Mouse (Mus musculus): Measurements from ENCODE around the gene Usp29. TPM values are rescaled to one million over a fixed set of nuclear protein-coding genes. Genes with fewer than 3 reads are reported as not detected.
A peak's percentile ranks its signal among the peaks of the same experiment; 100 is the strongest.
"Not testable (repeated sequence)": the region's sequence is repeated elsewhere in the genome, so short reads cannot be mapped to it uniquely, and the experiment has no call there.

Gene Usp29
- total RNA-seq, 1 experiment from 2014 or later: 1.7 TPM

DNA sequence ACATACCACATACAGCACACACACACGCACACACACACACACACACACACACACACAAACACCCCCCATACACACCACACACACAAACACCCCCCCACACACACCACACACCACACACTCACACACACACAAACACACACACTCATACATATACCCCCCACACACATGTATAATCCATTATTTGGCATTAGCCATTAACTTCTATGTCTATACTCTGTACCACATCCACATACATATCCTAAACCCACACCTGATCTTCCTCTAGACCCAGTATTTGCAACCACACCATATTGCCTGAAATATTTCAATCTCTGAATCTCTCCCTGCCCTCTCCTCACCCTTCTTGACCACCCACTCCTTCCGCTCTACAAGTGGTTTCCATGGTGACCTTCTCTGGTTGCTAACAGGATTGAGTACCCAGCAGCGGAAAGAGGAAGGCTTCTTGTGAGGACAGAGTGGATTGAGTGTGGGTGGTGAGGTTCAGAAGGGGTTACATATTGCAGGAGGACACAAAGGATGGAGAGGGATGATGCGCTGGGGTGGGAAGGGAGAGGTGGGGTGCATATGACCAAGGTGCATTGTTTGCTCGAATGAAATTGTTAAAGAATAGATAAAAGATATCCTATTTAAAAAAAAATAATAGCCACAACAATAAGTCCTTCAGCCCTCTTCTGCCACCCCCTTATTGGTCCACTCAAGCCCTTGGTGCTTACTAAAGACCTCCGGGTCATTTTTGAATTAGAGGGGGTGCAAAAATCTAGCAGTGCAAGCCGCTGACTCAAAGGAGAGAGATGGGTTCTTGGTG, 195.8 kb downstream of the Usp29 start:
- no peak for DNase-seq

DNA sequence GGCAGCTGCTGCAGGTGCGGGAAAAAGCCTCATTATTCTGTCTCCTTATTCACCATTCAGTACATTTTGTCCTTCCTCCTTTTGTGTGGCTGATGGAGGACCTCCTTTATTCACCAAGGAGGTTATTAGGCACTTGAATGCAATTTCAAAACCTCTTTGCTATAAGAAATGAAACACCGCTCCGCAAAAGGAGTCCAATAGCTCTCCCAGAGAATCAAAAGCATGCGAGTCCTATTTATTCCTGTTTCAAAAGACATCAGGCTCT, 196.3 kb downstream of the Usp29 start:
- DNase-seq: no peak

DNA sequence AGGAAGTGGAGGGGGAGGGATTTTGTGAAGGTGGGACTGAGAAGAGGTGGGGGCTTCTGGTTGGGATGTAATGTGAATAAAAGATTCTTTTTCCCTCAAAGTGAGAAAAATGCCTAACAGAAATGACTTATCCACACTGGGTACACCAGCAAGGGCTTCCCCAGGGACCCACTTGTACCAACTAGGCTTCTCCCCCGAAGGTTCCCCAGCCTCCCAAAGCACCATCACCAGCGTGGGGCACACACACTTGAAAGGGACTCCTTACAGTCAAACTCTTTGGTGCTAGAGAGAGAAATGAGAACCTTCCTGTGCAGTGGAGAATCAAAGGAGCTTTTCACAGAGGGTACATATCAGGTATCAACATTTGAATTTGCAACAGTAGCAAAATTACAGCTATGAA, 198.9 kb downstream of the Usp29 start:
- no peak for DNase-seq

DNA sequence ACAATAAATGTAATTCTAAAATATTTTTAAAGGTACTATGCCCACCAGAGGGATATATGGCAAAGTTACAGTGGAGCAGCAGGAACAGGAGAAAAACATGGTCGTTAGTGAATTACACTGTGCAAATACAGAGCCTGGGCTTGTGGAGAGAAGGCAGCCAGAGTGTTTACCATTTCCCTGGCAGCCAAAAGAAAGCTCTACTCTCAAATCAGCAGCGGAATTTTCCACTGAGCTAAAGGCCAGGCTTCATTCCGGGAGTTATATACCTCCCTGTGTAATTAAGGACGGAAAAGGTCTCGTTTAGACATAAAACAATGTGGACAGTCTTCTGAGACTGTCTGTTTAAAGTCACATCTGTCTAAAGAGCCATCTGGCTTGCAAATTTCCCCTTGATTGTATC, 204.4 kb downstream of the Usp29 start:
- DNase-seq: no peak

DNA sequence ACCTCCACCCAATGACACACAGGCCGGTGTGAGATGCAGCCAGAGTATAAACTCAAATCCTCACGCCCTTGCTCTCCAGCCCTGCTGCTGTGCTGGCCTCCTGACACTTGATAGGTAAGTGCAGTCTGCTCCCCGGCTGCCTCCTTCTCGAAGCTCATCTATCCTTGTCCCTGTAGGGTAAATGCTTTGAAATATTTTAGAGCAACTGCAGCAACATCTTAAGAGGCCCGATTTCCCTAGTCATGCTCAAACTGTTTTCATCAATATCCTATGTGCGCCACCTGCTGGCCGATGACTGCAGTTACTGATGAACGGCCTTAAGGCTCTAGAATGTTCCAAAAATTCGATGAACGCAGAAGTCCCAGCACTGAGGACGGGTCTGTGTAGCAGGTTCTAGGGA, 206.7 kb downstream of the Usp29 start:
- DNase-seq: peak; percentile 76

DNA sequence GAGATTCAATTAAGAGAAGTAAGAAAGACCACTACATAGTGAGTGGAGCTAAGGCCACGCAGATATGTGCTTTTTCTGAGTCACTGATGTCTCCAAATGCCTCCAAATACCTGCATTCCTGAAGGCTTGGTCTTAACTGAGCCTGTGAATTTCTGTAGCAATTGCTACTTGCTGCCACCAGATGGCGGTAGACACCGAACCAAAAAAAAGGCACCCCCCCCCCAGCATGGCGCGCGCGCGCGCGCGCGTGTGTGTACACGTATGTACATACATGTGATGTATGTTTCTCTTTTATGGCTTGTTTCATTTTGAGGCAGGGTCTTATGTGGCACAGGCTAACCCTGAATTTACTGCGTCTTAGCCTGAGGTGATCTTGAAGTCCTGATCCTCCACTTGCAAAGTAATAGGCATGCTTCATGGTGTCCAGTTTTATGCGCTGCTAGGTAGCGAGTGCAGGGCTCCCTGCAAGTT, 210.4 kb downstream of the Usp29 start:
- peak; percentile 9 for DNase-seq

DNA sequence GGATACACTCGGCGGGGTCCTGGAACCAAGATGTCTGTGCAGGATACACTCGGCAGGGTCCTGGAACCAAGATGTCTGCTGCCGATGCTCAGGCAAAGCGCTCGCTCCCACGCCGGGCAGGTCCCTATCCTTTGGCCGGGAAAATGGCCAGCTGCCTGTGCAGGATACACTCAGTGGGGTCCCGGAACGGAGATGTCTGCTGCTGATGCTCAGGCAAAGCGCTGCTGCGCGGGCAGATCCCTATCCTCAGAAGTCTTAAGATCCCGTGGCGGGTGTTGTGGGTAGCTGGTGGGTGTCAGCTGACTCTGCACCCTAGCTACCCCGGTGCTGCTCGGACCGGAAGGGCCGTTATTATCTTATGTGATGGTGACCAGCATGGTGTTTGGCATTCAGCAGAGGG, 217.7 kb downstream of the Usp29 start:
- DNase-seq: not testable (repeated sequence)

DNA sequence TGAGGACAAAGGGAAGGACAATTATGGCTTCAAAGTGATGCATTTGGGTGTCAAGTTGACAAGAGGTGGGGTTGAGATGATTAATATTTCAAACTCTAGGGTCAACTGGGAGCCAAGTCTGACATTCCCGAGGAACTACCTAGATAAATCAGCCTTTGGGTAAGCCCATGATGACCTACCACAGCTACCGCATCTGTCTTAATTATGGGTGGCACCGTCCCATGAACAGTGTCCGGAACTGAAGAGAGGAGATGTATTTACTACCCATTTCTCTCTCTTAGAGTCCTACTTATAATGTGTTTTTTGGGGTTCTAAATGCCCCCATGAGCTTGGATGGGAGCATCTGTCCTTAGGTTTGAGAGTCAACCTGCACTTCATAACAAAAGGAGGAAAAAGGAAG, 226.2 kb downstream of the Usp29 start:
- DNase-seq: no peak

DNA sequence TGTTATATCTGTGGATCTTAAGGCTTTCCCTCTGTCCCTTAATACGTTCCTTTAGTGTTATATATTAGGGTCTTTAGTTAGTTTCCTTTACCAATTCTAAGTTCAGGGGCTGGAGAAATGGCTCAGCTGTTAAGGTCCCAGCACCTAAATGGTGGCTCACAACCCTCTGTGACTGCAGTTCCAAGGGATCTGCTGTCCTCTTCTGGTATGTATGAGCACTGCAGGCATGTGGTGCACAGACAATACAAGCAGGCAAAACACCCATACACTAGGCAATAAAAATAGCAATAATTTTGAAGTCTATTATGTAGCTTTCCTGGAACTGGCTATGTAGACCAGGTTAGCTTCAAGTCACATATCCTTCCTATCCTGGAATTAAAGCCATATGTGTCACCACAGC, 228.2 kb downstream of the Usp29 start:
- no peak for DNase-seq

DNA sequence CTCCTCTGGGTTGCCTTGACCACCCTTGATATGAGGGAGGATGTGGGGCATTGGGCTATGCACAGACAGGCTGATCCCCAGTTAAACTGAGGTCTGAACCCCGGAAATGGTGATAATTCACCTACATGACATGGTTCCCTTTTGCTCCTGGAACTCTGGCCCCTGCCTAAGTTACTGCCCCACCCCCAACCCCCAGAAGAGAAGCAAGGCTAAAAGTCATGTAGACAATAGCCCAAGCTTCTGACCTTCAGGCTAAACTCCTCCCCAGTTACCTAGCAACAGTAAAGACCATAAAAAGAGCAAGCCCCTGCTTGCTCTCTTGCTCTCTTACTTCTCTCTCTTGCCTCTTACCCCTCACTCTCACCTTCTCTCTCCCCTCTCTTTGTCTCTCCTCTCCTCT, 243.2 kb downstream of the Usp29 start:
- no peak for DNase-seq

DNA sequence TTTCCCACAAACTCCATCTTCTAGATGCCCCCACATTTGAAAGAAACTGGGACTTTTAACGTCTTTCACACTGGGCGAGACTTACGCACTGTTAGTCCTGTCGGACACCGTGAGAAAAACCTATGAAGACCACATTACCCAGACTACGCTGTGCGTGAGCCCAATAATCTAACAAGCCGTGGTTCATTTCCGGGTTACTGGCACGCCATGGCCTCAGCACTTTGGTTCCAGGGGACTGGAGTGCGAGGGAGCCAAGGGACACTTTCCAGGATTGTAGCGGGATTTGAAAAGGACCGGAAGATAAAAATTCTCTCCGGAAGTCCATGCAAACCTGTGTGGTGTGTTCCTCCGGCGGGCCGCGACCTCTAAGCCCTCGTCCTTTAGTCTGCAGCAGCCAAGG, 246.5 kb downstream of the Usp29 start:
- DNase-seq: no peak

DNA sequence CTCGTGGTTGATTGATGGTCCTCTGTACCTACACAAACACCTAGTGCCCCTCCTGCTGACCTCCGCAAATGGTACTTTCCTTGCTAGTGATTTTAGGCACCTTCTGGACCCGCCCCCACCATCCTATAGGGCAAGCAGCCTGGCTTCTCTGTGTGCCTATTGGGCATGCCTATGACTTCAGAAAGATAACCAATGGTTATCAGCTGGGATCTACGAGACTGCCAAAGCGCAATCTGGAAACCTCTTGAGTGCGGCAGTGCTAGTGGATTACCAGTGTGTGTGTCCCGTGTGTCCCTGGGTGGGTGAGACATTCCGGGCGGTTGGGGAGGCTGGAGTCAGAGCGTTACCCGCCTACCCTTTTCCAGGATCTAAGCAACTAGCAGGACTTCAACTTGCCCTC, 264.9 kb downstream of the Usp29 start, which contains the start of gene Aurkc:
Aurkc (plus strand) TSS at position 50 of the 400 bp plus-strand sequence.
- DNase-seq: not testable (repeated sequence)

DNA sequence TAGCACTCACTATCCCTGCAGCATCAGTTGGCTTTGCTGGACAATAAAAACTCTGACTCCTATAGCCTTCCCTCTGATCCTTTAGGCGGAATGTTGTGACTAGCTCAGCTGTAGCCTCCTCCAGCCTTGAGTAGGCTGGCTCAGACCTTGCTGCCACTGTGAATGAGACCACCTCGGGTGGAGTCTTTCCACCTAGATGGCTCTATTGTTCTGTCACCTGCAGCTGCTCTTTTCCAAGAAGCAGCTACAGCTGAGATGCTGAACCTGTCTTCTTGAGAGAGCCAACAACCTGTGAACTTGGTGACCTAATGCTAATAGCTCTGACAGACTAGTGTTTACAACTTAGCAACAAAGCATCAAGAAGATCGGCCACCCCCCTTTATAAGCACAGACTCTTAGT, 268.5 kb downstream of the Usp29 start:
- not testable (repeated sequence) for DNase-seq

DNA sequence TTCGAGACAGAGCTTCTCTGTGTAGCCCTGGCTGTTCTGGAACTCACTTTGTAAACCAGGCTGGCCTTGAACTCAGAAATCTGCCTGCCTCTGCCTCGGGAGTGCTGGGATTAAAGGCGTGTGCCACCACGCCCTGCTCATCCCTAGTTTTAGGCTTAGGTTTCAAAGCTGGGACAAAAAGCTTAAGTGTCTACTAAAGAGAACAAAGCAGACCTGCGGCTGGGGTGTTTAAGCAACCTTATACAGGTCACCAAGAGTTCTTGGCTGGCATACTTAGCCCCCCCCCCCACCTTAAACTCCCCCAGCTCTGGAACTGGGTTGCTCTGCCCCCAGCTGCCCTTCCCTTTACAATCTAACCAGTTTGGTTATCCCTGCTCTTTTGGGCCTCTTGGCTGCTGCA, 275.1 kb downstream of the Usp29 start:
- DNase-seq: not testable (repeated sequence)

Small RNA genes lying within 50 kb of the gene (microRNA-seq; reads per million reads assigned to microRNA genes)
- gene Mir3099: 38.4 to 43.6 reads per million in 2 experiments

Other genes starting within 250 kb of the Usp29 start
- not detected in 2 replicates for gene Olfr5, start 243.6 kb upstream of the Usp29 start, total RNA-seq (2021)
- gene Olfr1347, start 230.8 kb upstream of the Usp29 start, total RNA-seq (2021): not detected in 2 replicates
- not detected in 2 replicates for gene Olfr1348, start 221.8 kb upstream of the Usp29 start, total RNA-seq (2021)
- gene Olfr1349, start 207.6 kb upstream of the Usp29 start, total RNA-seq (2021): not detected in 2 replicates
- not detected in 2 replicates for gene Olfr1350, start 165.7 kb upstream of the Usp29 start, total RNA-seq (2021)
- 5.5 and 5.8 TPM in 2 replicates for gene Zim1, start 34.1 kb upstream of the Usp29 start, total RNA-seq (2021)
- 32.2 and 49.5 TPM in 2 replicates for gene Peg3, start 147 bp upstream of the Usp29 start, total RNA-seq (2021)

Measured in adrenal gland, postnatal 25 days (tissue).